Mouse (Mus musculus) heart, embryonic 16.5 days (tissue): ENCODE measurements around the gene Rnf214. TPM values are rescaled to one million over a fixed set of nuclear protein-coding genes. Genes with fewer than 3 reads are reported as not detected.

Source experiments
- ATAC-seq: fragments of 200-750 bp; cut with Nextera tagmentation; replicated peaks from 2 replicates; pipeline ENCODE4 v1.8.0; 2017; ENCODE audit warnings: moderate number of reproducible peaks; ENCODE audit not compliant: insufficient read depth, low FRiP score; ENCODE audit errors: extremely low read depth
- H3K27ac ChIP-seq: fragments of 300-500 bp; sonication (generic); 2 replicates; pipeline ENCODE4 v1.5.1; 2014; ENCODE audit warnings: mild to moderate bottlenecking, low read length, control low read depth, moderate library complexity
- H3K27me3 ChIP-seq: fragments of 300-500 bp; sonication (generic); 2 replicates; pipeline ENCODE4 v1.6.1; 2014; ENCODE audit warnings: low read length, mixed read lengths; ENCODE audit not compliant: control insufficient read depth, insufficient read depth
- H3K36me3 ChIP-seq: fragments of 300-500 bp; sonication (generic); 2 replicates; pipeline ENCODE4 v1.6.1; 2014; ENCODE audit not compliant: control insufficient read depth, insufficient read depth
- H3K4me1 ChIP-seq: fragments of 300-500 bp; sonication (generic); 2 replicates; pipeline ENCODE4 v1.6.1; 2014; ENCODE audit warnings: low read length, mixed read lengths; ENCODE audit not compliant: control insufficient read depth, insufficient read depth
- H3K4me2 ChIP-seq: fragments of 300-500 bp; sonication (generic); 2 replicates; pipeline ENCODE4 v1.6.1; 2014; ENCODE audit warnings: low read depth, mild to moderate bottlenecking, control low read depth, low read length
- H3K4me3 ChIP-seq: fragments of 300-500 bp; sonication (generic); 2 replicates; pipeline ENCODE4 v1.5.1; 2014; ENCODE audit warnings: mild to moderate bottlenecking, control low read depth, low read length
- H3K9ac ChIP-seq: fragments of 300-500 bp; sonication (generic); 2 replicates; pipeline ENCODE4 v1.6.1; 2014; ENCODE audit warnings: low read length, control low read depth
- H3K9me3 ChIP-seq: fragments of 300-500 bp; sonication (generic); replicated peaks from 2 replicates; pipeline ENCODE4 v1.6.1; 2016; ENCODE audit warnings: low read length; ENCODE audit not compliant: control insufficient read depth
- WGBS: fragments of 180-500 bp; shearing (Covaris S2); extraction: QIAGEN DNeasy Blood & Tissue Kit; methylation state at CpG from one replicate; pipeline ENCODE4 v1.1.7; 2014; 5-methylcytosine and 5-hydroxymethylcytosine counted together
- polyA plus RNA-seq: library from polyadenylated mRNA; unstranded; fragments of >200 nt; fragmentation: Nextera tagmentation; extraction: Ambion mirVana; gene quantifications from 2 replicates; pipeline ENCODE4 v1.2.1, GENCODE M21; 2015

Gene Rnf214
- polyA plus RNA-seq, 1 experiment from 2014 or later, result 42.3 TPM

DNA sequence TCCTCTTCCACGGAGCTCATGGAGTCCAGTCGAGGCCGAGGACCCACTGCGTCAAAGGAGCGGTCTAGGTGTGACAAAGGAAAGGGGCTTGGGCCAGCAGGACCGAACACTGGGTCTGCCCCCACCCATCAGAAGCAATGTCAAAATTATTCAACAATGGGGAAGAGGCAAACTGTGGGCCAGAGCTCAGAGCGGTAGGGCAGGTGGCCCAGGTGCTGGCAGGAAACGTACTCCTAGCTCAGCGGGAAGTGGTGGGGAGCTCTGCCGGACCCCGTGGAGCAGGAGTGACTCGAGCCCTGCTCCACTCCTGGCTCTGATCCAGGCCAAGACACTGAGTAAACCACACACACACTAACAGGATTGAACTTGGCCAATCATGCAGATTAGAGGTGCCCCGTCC is 39.0 kb upstream of the Rnf214 start:
- Histone ChIP-seq H3K4me2 (no peak overlapping the region), H3K36me3 (peaks cover 53% of the 10 kb centered on the region), H3K9ac (no peak overlapping the region), H3K4me1 (no peaks in the 10 kb centered on the region), H3K27me3 (no peaks in the 10 kb centered on the region), H3K9me3 (no peaks in the 10 kb centered on the region), H3K4me3 (no peak overlapping the region), H3K27ac (no peak overlapping the region; the same call in 1 of the 2 replicates)
- 79% methylated on average over 13 of the region's 13 CpGs for WGBS
- ATAC-seq, result no peak

GRCm38 (mm10) chr9:45944506-45945400 is 38.0 kb upstream of the Rnf214 start:
- H3K9me3 ChIP-seq, result no peaks in the 10 kb centered on the region
- H3K4me1 ChIP-seq, result no peaks in the 10 kb centered on the region
- peak overlapping the region; percentile 17; the same call in 1 of the 2 replicates for H3K27ac ChIP-seq
- peaks cover 49% of the 10 kb centered on the region for H3K36me3 ChIP-seq
- H3K4me3 ChIP-seq, result no peak overlapping the region
- no peaks in the 10 kb centered on the region for H3K27me3 ChIP-seq
- 76% methylated on average over 13 of the region's 13 CpGs for WGBS
- no peak overlapping the region for H3K4me2 ChIP-seq
- no peak overlapping the region for H3K9ac ChIP-seq
- ATAC-seq, result peak; percentile 52; the same call in 1 of the 2 replicates

DNA sequence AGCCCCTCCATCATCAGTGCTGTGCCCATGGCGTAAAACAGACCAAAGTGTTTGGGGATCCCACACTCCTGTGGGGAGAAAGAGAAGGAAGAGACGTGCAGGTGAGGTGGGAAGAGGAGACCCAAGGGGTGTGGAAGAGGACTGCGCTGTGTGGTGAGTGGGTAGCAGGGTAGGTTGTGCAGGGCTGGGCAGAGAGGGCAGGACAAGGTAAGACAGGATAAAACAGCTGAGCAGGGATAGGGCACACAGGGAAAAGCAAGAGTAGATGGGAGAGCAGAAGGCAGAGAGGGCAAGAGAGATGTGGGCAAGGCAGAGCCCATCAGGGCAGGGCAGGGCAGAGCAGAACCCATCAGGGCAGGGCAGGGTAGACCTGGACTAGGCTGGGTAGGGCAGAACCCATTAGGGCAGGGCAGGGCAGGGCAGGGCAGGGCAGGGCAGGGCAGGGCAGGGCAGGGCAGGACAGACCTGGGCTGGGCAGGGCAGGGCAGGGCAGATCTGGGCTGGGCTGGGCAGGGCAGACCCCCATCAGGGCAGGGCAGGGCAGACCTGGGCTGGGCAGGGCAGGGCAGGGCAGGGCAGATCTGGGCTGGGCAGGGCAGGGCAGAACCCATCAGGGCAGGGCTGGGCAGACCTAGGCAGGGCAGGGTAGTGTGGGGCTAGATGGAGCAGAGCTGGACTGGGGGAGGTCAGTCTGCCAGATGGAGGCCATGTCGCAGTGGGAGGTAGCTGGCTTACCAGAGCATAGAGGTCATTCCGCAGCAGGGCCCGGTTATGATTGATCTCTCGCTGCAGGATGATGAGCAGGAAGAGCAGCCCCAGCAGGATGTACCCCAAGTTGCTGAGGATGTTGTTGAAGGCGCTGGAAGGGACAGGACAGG is 37.2 kb upstream of the Rnf214 start:
- Histone ChIP-seq H3K4me3 (no peak overlapping the region), H3K4me2 (no peak overlapping the region), H3K27me3 (no peaks in the 10 kb centered on the region), H3K9me3 (no peaks in the 10 kb centered on the region), H3K4me1 (no peaks in the 10 kb centered on the region), H3K27ac (no peak overlapping the region), H3K36me3 (peaks cover 49% of the 10 kb centered on the region), H3K9ac (no peak overlapping the region)
- 88% methylated on average over 8 of the region's 8 CpGs for WGBS
- 0 out of 2 replicates have a peak, but pooled peaks have one; percentile 14 for ATAC-seq

- 88% methylated on average over 8 of the region's 8 CpGs for WGBS
- H3K4me2 ChIP-seq, result no peak overlapping the region
- no peak overlapping the region for H3K9ac ChIP-seq
- no peak overlapping the region for H3K27ac ChIP-seq
- H3K4me1 ChIP-seq, result no peaks in the 10 kb centered on the region
- no peaks in the 10 kb centered on the region for H3K9me3 ChIP-seq
- no peak overlapping the region for H3K4me3 ChIP-seq
- H3K36me3 ChIP-seq, result peaks cover 53% of the 10 kb centered on the region
- H3K27me3 ChIP-seq, result no peaks in the 10 kb centered on the region
- no peak for ATAC-seq
These were observed 36.2 kb upstream of the Rnf214 start for GRCm38 (mm10) chr9:45942916-45943315.

GRCm38 (mm10) chr9:45942464-45942863 is 35.8 kb upstream of the Rnf214 start:
- ATAC-seq, result no peak
- H3K9ac ChIP-seq, result no peak overlapping the region
- no peak overlapping the region for H3K4me3 ChIP-seq
- H3K36me3 ChIP-seq, result peaks cover 53% of the 10 kb centered on the region
- H3K4me1 ChIP-seq, result no peaks in the 10 kb centered on the region
- no peak overlapping the region for H3K27ac ChIP-seq
- WGBS, result 92% methylated on average over 16 of the region's 16 CpGs
- no peaks in the 10 kb centered on the region for H3K27me3 ChIP-seq
- no peaks in the 10 kb centered on the region for H3K9me3 ChIP-seq
- H3K4me2 ChIP-seq, result no peak overlapping the region

GRCm38 (mm10) chr9:45941329-45941888 is 34.7 kb upstream of the Rnf214 start:
- Histone ChIP-seq H3K4me1 (peaks cover 5% of the 10 kb centered on the region), H3K27me3 (no peaks in the 10 kb centered on the region), H3K9me3 (no peaks in the 10 kb centered on the region), H3K27ac (no peak overlapping the region), H3K36me3 (peaks cover 49% of the 10 kb centered on the region), H3K4me2 (no peak overlapping the region), H3K4me3 (no peak overlapping the region), H3K9ac (no peak overlapping the region)
- no peak for ATAC-seq
- 71% methylated on average over 18 of the region's 18 CpGs for WGBS

DNA sequence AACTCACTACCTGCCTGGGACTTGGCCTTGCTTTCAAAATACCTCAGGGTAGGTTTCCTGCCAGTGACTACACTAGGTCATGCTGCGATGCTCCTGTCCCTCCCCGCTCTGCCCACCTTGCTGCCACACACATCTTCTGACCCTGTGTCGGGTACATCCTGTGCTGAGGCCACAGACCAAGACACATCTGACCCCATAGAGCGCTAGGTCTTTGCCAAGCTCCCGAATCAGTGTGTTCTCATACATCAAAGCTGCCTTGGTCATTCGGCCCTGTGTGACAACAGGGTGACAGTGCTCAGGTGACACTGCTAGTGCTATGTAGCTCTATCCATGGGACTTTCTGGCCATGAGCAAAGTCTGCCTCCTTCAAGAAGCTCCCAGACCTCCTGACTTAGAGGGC is 33.1 kb upstream of the Rnf214 start:
- no peak overlapping the region for H3K27ac ChIP-seq
- H3K4me3 ChIP-seq, result no peak overlapping the region
- no peaks in the 10 kb centered on the region for H3K9me3 ChIP-seq
- WGBS, result 89% methylated on average over 6 of the region's 6 CpGs
- ATAC-seq, result no peak
- no peak overlapping the region for H3K9ac ChIP-seq
- no peaks in the 10 kb centered on the region for H3K27me3 ChIP-seq
- peaks cover 12% of the 10 kb centered on the region for H3K4me1 ChIP-seq
- peaks cover 45% of the 10 kb centered on the region for H3K36me3 ChIP-seq
- no peak overlapping the region for H3K4me2 ChIP-seq

GRCm38 (mm10) chr9:45938952-45939637 is 32.4 kb upstream of the Rnf214 start:
- no peak overlapping the region for H3K4me2 ChIP-seq
- no peak for ATAC-seq
- WGBS, result 83% methylated on average over 15 of the region's 15 CpGs
- H3K27me3 ChIP-seq, result no peaks in the 10 kb centered on the region
- H3K4me1 ChIP-seq, result peaks cover 12% of the 10 kb centered on the region
- H3K27ac ChIP-seq, result no peak overlapping the region
- no peak overlapping the region for H3K4me3 ChIP-seq
- H3K36me3 ChIP-seq, result peaks cover 42% of the 10 kb centered on the region
- no peaks in the 10 kb centered on the region for H3K9me3 ChIP-seq
- H3K9ac ChIP-seq, result no peak overlapping the region
